Mouse (Mus musculus): Measurements from ENCODE around the gene Greb1. TPM values are rescaled to one million over a fixed set of nuclear protein-coding genes. Genes with fewer than 3 reads are reported as not detected.

Greb1 gene
- polyA plus RNA-seq (2012; rRNA removed; ENCODE audit: low replicate concordance), result 0.57 and 26.9 TPM in 2 replicates

GRCm38 (mm10) chr12:16800259-16800958 lies at the start of gene Greb1:
TSS of gene Greb1 (minus strand) at chr12:16800886.

GRCm38 (mm10) chr12:16810525-16811431 lies 10.1 kb upstream of the Greb1 start, which contains the start of gene E2f6:
TSS of gene E2f6 (plus strand) at chr12:16810963.

GRCm38 (mm10) chr12:16653332-16654093 lies 147.2 kb downstream of the Greb1 start, which contains the start of gene Ntsr2:
TSS of gene Ntsr2 (plus strand) at chr12:16653382.

Other genes starting within 250 kb of the Greb1 start
- 76.3 and 147 TPM in 2 replicates for gene Lpin1, start 189.9 kb downstream of the Greb1 start, polyA plus RNA-seq (2012; rRNA removed; ENCODE audit: low replicate concordance)
- 7.5 and 34.7 TPM in 2 replicates for gene Ntsr2, start 147.5 kb downstream of the Greb1 start, polyA plus RNA-seq (2012; rRNA removed; ENCODE audit: low replicate concordance)
- gene E2f6, start 10.1 kb upstream of the Greb1 start, polyA plus RNA-seq (2012; rRNA removed; ENCODE audit: low replicate concordance), result 21.6 and 26.9 TPM in 2 replicates
- gene Rock2, start 94.0 kb upstream of the Greb1 start, polyA plus RNA-seq (2012; rRNA removed; ENCODE audit: low replicate concordance), result 10.1 and 12.9 TPM in 2 replicates
- gene Pqlc3, start 199.5 kb upstream of the Greb1 start, polyA plus RNA-seq (2012; rRNA removed; ENCODE audit: low replicate concordance), result 62.9 and 93.3 TPM in 2 replicates
- gene 2410004P03Rik, start 210.8 kb upstream of the Greb1 start, polyA plus RNA-seq (2012; rRNA removed; ENCODE audit: low replicate concordance), result 0.42 and 0.51 TPM in 2 replicates

Data from subcutaneous adipose tissue, adult 2 months (tissue).